ENCODE assay signal across 8 mouse cellular contexts in the genomic region with DNA sequence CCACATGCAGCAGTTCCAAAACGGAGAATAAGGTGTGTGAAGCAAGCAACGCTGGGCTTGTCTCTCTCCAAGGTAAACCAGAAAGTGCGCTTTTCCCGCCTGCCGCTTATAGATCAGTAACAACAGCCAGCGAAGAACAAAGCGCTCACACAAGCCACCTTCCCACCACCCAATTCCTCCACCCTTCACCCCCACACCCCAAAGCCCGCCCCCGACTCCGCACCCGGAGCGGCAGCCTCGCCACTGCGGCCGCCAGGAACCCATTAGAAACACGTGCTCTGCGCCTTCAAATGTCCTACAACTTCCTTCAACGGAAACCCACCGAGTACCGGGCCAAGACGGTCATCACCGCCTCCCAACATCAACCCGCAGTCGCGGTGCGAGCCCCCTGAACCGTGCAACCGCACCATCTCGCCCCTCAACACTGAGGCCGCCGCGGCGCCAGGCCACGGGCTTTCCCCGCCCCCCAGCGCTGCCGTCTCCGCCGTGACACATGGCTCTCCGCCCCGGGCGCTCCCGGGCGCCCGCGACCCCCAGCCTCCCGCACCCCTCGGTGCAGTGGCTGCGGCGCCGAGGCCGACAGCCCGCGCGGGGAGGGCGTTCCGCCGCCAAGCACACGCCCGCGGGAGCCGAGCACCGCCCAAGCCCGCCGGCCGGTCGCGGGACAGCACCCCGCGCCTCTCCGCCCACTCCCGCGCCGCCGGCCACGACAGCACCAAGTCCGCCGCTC. TPM values are rescaled to one million over a fixed set of nuclear protein-coding genes. Genes with fewer than 3 reads are reported as not detected.
DNase-seq lines count a peak whose midpoint lies in the region; ATAC-seq and TF ChIP-seq lines count a peak whose summit lies in the region.

No protein-coding gene starts in this region.

- 0 out of 2 replicates have a peak overlapping the region, but pooled peaks have one; percentile 86 for H3K27ac ChIP-seq in cortical plate, adult 2 months (ENCODE audit: insufficient read depth, low read length)
- peak overlapping the region; percentile 99 for H3K27ac ChIP-seq in midbrain, embryonic 10.5 days (replicated peaks)
- peak overlapping the region; percentile 71 for H3K27ac ChIP-seq in small intestine, adult 2 months (ENCODE audit: insufficient read depth, low read depth, low read length)

- peak; percentile 25 to 42 for DNase-seq in left cerebral cortex, adult 18-20 months (ENCODE audit: low spot score in 2 of 2)
- DNase-seq in left cerebral cortex, adult 11 months (ENCODE audit: low spot score): no peak
- DNase-seq in gastrocnemius, postnatal 10 days: peak; percentile 51
- peak; percentile 16 to 37 for DNase-seq in left cerebral cortex, postnatal 14 days (ENCODE audit: low spot score in 2 of 2)
- peak; percentile 51 for DNase-seq in midbrain, embryonic 10.5 days (ENCODE audit: low spot score)

- no peaks in the 10 kb centered on the region for H3K9me3 ChIP-seq in midbrain, embryonic 10.5 days (replicated peaks)

- TF ChIP-seq POLR2A in cortical plate, adult 2 months (IDR thresholded peaks at IDR 0.05; ENCODE audit: extremely low read depth, insufficient read depth, low read length): no peak
- TF ChIP-seq POLR2A in small intestine, adult 2 months (IDR thresholded peaks at IDR 0.05; ENCODE audit: low read depth, low read length): no peak

- ATAC-seq in inflammation-experienced regulatory T-cells, adult 6 months: peak; percentile 11

- peak overlapping the region; percentile 83 for H3K4me3 ChIP-seq in cortical plate, adult 2 months (ENCODE audit: insufficient read depth, low read length)
- H3K4me3 ChIP-seq in midbrain, embryonic 10.5 days: peak overlapping the region; percentile 100
- peak overlapping the region; percentile 91 for H3K4me3 ChIP-seq in small intestine, adult 2 months (ENCODE audit: low read depth, low read length)

- 0 out of 2 replicates have a peak, but pooled peaks cover 7% of the 10 kb centered on the region for H3K27me3 ChIP-seq in midbrain, embryonic 10.5 days (ENCODE audit: low read depth, poor library complexity, severe bottlenecking)
- no peaks in the 10 kb centered on the region for H3K27me3 ChIP-seq in small intestine, adult 2 months (ENCODE audit: control insufficient read depth, insufficient read depth, low read length)

- H3K4me1 ChIP-seq in cortical plate, adult 2 months (ENCODE audit: control insufficient read depth, insufficient read depth, low read length): peaks cover 2% of the 10 kb centered on the region; the same call in 1 of the 2 replicates
- H3K4me1 ChIP-seq in midbrain, embryonic 10.5 days: peaks cover 25% of the 10 kb centered on the region
- 0 out of 2 replicates have a peak, but pooled peaks cover 1% of the 10 kb centered on the region for H3K4me1 ChIP-seq in small intestine, adult 2 months (ENCODE audit: control insufficient read depth, insufficient read depth, insufficient read length, low read length)

- intact Hi-C loops in left cerebral cortex, postnatal 14 days (cut with DNase I): loop anchor here (5.0 kb wide), 1 partner anchor 44 kb away; the partner anchor contains the start of gene Snx14

- under 1% methylated on average over 78 of the region's 78 CpGs for WGBS in midbrain, embryonic 10.5 days
- WGBS in small intestine, adult 2 months: under 1% methylated on average over 78 of the region's 78 CpGs

- peaks cover 41% of the 10 kb centered on the region for H3K36me3 ChIP-seq in midbrain, embryonic 10.5 days
- peaks cover 7% of the 10 kb centered on the region for H3K36me3 ChIP-seq in small intestine, adult 2 months (ENCODE audit: control insufficient read depth, insufficient read depth, low read length)

- no peak for TF ChIP-seq CTCF in cortical plate, adult 2 months (IDR thresholded peaks at IDR 0.05; ENCODE audit: extremely low read depth, insufficient read depth, low read length)
- TF ChIP-seq CTCF in small intestine, adult 2 months (IDR thresholded peaks at IDR 0.05; ENCODE audit: extremely low read depth, insufficient read length, insufficient replicate concordance, low read depth, low read length): no peak

RNA-seq across cellular contexts. Expression of gene Syncrip, which starts 1.1 kb away (rescaled TPM):
- total RNA-seq in left cerebral cortex, adult 18-20 months (2021): 10 to 100 TPM; 64.8 TPM
- polyA plus RNA-seq in cortical plate, adult 2 months (2012; rRNA removed): 22.9 and 23.9 TPM in 2 replicates
- 10 to 100 TPM; 65.8 to 77.3 TPM for total RNA-seq in gastrocnemius, postnatal 10 days (2021)
- polyA plus RNA-seq in inflammation-experienced regulatory T-cells, adult 6 months (2017; shearing (Covaris generic)): 100 to 1,000 TPM; 101 to 143 (median 101) TPM
- total RNA-seq in left cerebral cortex, postnatal 14 days (2021): 10 to 100 TPM; 69.9 to 72.5 TPM
- polyA plus RNA-seq in midbrain, embryonic 10.5 days (2016; fragmentation: Nextera tagmentation; extraction: Ambion mirVana): 110 and 115 TPM in 2 replicates
- polyA plus RNA-seq in small intestine, adult 2 months (2012; rRNA removed): 1.3 and 2.6 TPM in 2 replicates

RNA-seq across cellular contexts. Expression of gene Gm20537, which starts 24.8 kb away (rescaled TPM):
- total RNA-seq in left cerebral cortex, adult 18-20 months (2021): 1 to 10 TPM in 1 of 2 experiments, not detected in 1; 1.7 TPM
- polyA plus RNA-seq in cortical plate, adult 2 months (2012; rRNA removed): 0.21 and 1.2 TPM in 2 replicates
- total RNA-seq in gastrocnemius, postnatal 10 days (2021): not detected
- polyA plus RNA-seq in inflammation-experienced regulatory T-cells, adult 6 months (2017; shearing (Covaris generic)): under 1 TPM in 2 of 3 experiments, not detected in 1; 0.89 to 0.94 TPM
- total RNA-seq in left cerebral cortex, postnatal 14 days (2021): 1 to 10 TPM in 1 of 2 experiments, not detected in 1; 2.1 TPM
- polyA plus RNA-seq in midbrain, embryonic 10.5 days (2016; fragmentation: Nextera tagmentation; extraction: Ambion mirVana): 0.71 and 1.1 TPM in 2 replicates
- polyA plus RNA-seq in small intestine, adult 2 months (2012; rRNA removed): 0.38 and 0.87 TPM in 2 replicates

RNA-seq across cellular contexts. Expression of gene Snx14, which starts 42.5 kb away (rescaled TPM):
- 10 to 100 TPM; 54.3 to 55.8 TPM for total RNA-seq in left cerebral cortex, adult 18-20 months (2021)
- 46.4 and 47.2 TPM in 2 replicates for polyA plus RNA-seq in cortical plate, adult 2 months (2012; rRNA removed)
- total RNA-seq in gastrocnemius, postnatal 10 days (2021): 10 to 100 TPM; 17.3 to 19.7 TPM
- polyA plus RNA-seq in inflammation-experienced regulatory T-cells, adult 6 months (2017; shearing (Covaris generic)): 10 to 100 TPM; 39.9 to 44.0 (median 43.0) TPM
- total RNA-seq in left cerebral cortex, postnatal 14 days (2021): 10 to 100 TPM; 49.7 to 51.1 TPM
- polyA plus RNA-seq in midbrain, embryonic 10.5 days (2016; fragmentation: Nextera tagmentation; extraction: Ambion mirVana): 20.7 and 21.1 TPM in 2 replicates
- 4.1 and 7.1 TPM in 2 replicates for polyA plus RNA-seq in small intestine, adult 2 months (2012; rRNA removed)
